In genomic region chr5:150220333-150220732, GRCm38 (mm10) we compare ENCODE assay signal across 8 mouse cellular contexts.
DNase-seq lines count a peak whose midpoint lies in the region; ATAC-seq and TF ChIP-seq lines count a peak whose summit lies in the region.

No protein-coding gene starts in this region.

- no peaks in the 10 kb centered on the region for H3K4me1 ChIP-seq in heart, embryonic 11.5 days (ENCODE audit: control insufficient read depth, insufficient read depth, low read length)
- H3K4me1 ChIP-seq in embryonic facial prominence, embryonic 10.5 days: no peaks in the 10 kb centered on the region
- no peaks in the 10 kb centered on the region for H3K4me1 ChIP-seq in midbrain, postnatal 0 days (ENCODE audit: insufficient read depth, low read length)

- no peak overlapping the region for H3K27ac ChIP-seq in heart, embryonic 11.5 days (ENCODE audit: low read depth, low read length)
- no peak overlapping the region for H3K27ac ChIP-seq in embryonic facial prominence, embryonic 10.5 days (replicated peaks)
- H3K27ac ChIP-seq in midbrain, postnatal 0 days (ENCODE audit: low read depth, low read length): no peak overlapping the region

- no peak overlapping the region for H3K9ac ChIP-seq in heart, embryonic 11.5 days (ENCODE audit: low read depth, low read length)
- no peak overlapping the region for H3K9ac ChIP-seq in midbrain, postnatal 0 days (replicated peaks; ENCODE audit: low read length, poor library complexity, severe bottlenecking)

- TF ChIP-seq CTCF in midbrain, postnatal 0 days (IDR thresholded peaks at IDR 0.05): peak; percentile 75

- no peaks in the 10 kb centered on the region for H3K36me3 ChIP-seq in heart, embryonic 11.5 days (ENCODE audit: control insufficient read depth, insufficient read depth, low read length)
- H3K36me3 ChIP-seq in embryonic facial prominence, embryonic 10.5 days (replicated peaks): no peaks in the 10 kb centered on the region
- no peaks in the 10 kb centered on the region for H3K36me3 ChIP-seq in midbrain, postnatal 0 days (ENCODE audit: insufficient read depth, low read length)

- H3K4me2 ChIP-seq in heart, embryonic 11.5 days: no peak overlapping the region
- no peak overlapping the region for H3K4me2 ChIP-seq in midbrain, postnatal 0 days (ENCODE audit: low read depth, low read length, poor library complexity, severe bottlenecking)

- DNase-seq in heart, postnatal 10 days: peak; percentile 37 to 67
- peak; percentile 55 for DNase-seq in right cerebral cortex, postnatal 4 days
- no peak for DNase-seq in right cerebral cortex, postnatal 36 days (ENCODE audit: low spot score in 2 of 2)
- peak; percentile 64 for DNase-seq in embryonic facial prominence, embryonic 10.5 days (ENCODE audit: low spot score)
- DNase-seq in midbrain, postnatal 0 days (ENCODE audit: low spot score): peak; percentile 35
- no peak for DNase-seq in urinary bladder, postnatal 25 days (ENCODE audit: low spot score)
- no peak for DNase-seq in layer of hippocampus, adult 8-10 months (ENCODE audit: low spot score in 2 of 2)

- no peaks in the 10 kb centered on the region for H3K27me3 ChIP-seq in heart, embryonic 11.5 days (ENCODE audit: control insufficient read depth, insufficient read depth, low read length)
- no peaks in the 10 kb centered on the region for H3K27me3 ChIP-seq in embryonic facial prominence, embryonic 10.5 days (replicated peaks; ENCODE audit: low read depth, poor library complexity, severe bottlenecking)
- no peaks in the 10 kb centered on the region for H3K27me3 ChIP-seq in midbrain, postnatal 0 days (ENCODE audit: insufficient read depth, low read length)

- ATAC-seq in heart, embryonic 11.5 days (replicated peaks; ENCODE audit: insufficient number of reproducible peaks, low FRiP score, low TSS enrichment): no peak
- no peak for ATAC-seq in midbrain, postnatal 0 days (ENCODE audit: low FRiP score)

- 38% methylated on average over 7 of the region's 7 CpGs for WGBS in heart, embryonic 11.5 days (ENCODE audit: insufficient replicate concordance)
- 32% methylated on average over 7 of the region's 7 CpGs for WGBS in embryonic facial prominence, embryonic 10.5 days
- WGBS in midbrain, postnatal 0 days: 38% methylated on average over 7 of the region's 7 CpGs

- no peaks in the 10 kb centered on the region for H3K9me3 ChIP-seq in heart, embryonic 11.5 days (replicated peaks; ENCODE audit: control insufficient read depth, low read length)
- 0 out of 2 replicates have a peak, but pooled peaks cover 2% of the 10 kb centered on the region for H3K9me3 ChIP-seq in embryonic facial prominence, embryonic 10.5 days
- no peaks in the 10 kb centered on the region for H3K9me3 ChIP-seq in midbrain, postnatal 0 days (ENCODE audit: low read length)

- intact Hi-C loops in heart, postnatal 10 days (cut with DNase I): no loop called here

- H3K4me3 ChIP-seq in heart, embryonic 11.5 days (ENCODE audit: low read depth, low read length): no peak overlapping the region
- no peak overlapping the region for H3K4me3 ChIP-seq in embryonic facial prominence, embryonic 10.5 days
- H3K4me3 ChIP-seq in midbrain, postnatal 0 days (ENCODE audit: low read depth, low read length): no peak overlapping the region

Comparison
In these comparisons a context has a peak if more than half of its experiments do, and no peak if none do; other contexts are left out.
1. DNase-seq: peak in heart, postnatal 10 days (2 of 2), right cerebral cortex, postnatal 4 days (single experiment), embryonic facial prominence, embryonic 10.5 days (single experiment) and midbrain, postnatal 0 days (single experiment); none in right cerebral cortex, postnatal 36 days (0 of 2), urinary bladder, postnatal 25 days (single experiment) and layer of hippocampus, adult 8-10 months (0 of 2).